Mouse (Mus musculus): ENCODE results near the gene Rnf113a2. TPM values are rescaled to one million over a fixed set of nuclear protein-coding genes. Genes with fewer than 3 reads are reported as not detected.

Gene Rnf113a2
- polyA plus RNA-seq, 1 experiment from 2014 or later, result 20.0 TPM

Other genes with a start within 250 kb of the Rnf113a2 start
- 8.0 and 10.5 TPM in 2 replicates for gene Elmsan1, start 198.3 kb upstream of the Rnf113a2 start, polyA plus RNA-seq (2016; fragmentation: Nextera tagmentation; extraction: Ambion mirVana)
- 52.7 and 79.6 TPM in 2 replicates for gene Ptgr2, start 132.0 kb upstream of the Rnf113a2 start, polyA plus RNA-seq (2016; fragmentation: Nextera tagmentation; extraction: Ambion mirVana)
- gene Zfp410, start 100.3 kb upstream of the Rnf113a2 start, polyA plus RNA-seq (2016; fragmentation: Nextera tagmentation; extraction: Ambion mirVana), result 67.0 and 77.1 TPM in 2 replicates
- 53.7 and 74.2 TPM in 2 replicates for gene Coq6, start 55.5 kb upstream of the Rnf113a2 start, polyA plus RNA-seq (2016; fragmentation: Nextera tagmentation; extraction: Ambion mirVana)
- 4.4 and 4.7 TPM in 2 replicates for gene Fam161b, start 55.4 kb upstream of the Rnf113a2 start, polyA plus RNA-seq (2016; fragmentation: Nextera tagmentation; extraction: Ambion mirVana)
- gene Entpd5, start 8.2 kb upstream of the Rnf113a2 start, polyA plus RNA-seq (2016; fragmentation: Nextera tagmentation; extraction: Ambion mirVana), result 20.0 and 23.4 TPM in 2 replicates
- gene Bbof1, start 8.1 kb upstream of the Rnf113a2 start, polyA plus RNA-seq (2016; fragmentation: Nextera tagmentation; extraction: Ambion mirVana), result 0.57 and 1.1 TPM in 2 replicates
- gene Aldh6a1, start 33.8 kb downstream of the Rnf113a2 start, polyA plus RNA-seq (2016; fragmentation: Nextera tagmentation; extraction: Ambion mirVana), result 23.8 and 31.3 TPM in 2 replicates
- gene Lin52, start 34.2 kb downstream of the Rnf113a2 start, polyA plus RNA-seq (2016; fragmentation: Nextera tagmentation; extraction: Ambion mirVana), result 17.7 and 20.5 TPM in 2 replicates
- not detected in 2 replicates for gene Vsx2, start 152.6 kb downstream of the Rnf113a2 start, polyA plus RNA-seq (2016; fragmentation: Nextera tagmentation; extraction: Ambion mirVana)
- 13.1 and 13.8 TPM in 2 replicates for gene Abcd4, start 200.2 kb downstream of the Rnf113a2 start, polyA plus RNA-seq (2016; fragmentation: Nextera tagmentation; extraction: Ambion mirVana)
- gene Vrtn, start 223.8 kb downstream of the Rnf113a2 start, polyA plus RNA-seq (2016; fragmentation: Nextera tagmentation; extraction: Ambion mirVana), result not detected in 2 replicates